Mouse (Mus musculus): ENCODE measurements around the gene Krt9.
"Not testable (repeated sequence)": the region's sequence is repeated elsewhere in the genome, so short reads cannot be mapped to it uniquely, and the experiment has no call there.

Krt9 gene

GRCm38 (mm10) chr11:100192992-100193391, at the start of gene Krt9:
Krt9 (minus strand) TSS chr11:100193246.
- no peak for DNase-seq (ENCODE audit: low spot score in 2 of 2)

DNA sequence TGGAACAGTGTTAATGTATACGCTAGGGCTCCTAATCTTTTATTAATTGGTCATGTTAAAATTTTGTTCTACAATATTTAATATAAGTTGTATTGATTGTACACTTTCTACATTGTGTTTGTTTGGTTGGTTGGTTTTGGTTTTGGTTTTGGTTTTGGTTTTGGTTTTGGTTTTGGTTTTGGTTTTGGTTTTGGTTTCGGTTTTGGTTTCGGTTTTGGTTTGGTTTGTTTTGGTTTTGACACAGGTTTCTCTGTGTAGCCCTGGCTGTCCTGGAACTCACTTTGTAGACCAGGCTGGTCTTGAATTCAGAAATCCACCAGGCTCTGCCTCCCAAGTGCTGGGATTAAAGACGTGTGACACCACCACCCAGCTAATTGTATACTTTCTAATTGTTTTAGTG, 47.2 kb upstream of the Krt9 start:
- not testable (repeated sequence) for DNase-seq (ENCODE audit: low spot score in 2 of 2)

- no peak for DNase-seq (ENCODE audit: low spot score in 2 of 2)
Observed at GRCm38 (mm10) chr11:100221741-100222140, 28.7 kb upstream of the Krt9 start.

DNA sequence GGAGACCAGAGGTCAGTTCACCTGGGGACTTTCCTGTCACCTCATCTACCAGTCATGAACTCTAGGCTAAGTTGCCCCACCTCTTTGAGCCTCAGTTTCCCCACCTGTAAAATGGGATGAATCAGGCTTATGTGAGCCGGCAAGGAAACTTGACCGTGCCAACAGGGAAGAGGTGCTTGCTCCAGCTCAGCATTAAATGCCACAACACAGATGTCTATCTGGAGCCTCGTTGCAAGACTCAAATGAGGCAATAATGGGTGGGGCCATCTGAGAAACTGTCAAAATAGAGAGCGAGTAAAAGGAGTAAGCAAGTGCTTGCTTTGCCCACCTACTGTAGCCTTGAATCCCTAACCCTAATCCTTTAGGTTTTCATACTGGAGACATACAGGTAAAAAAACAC, 26.3 kb upstream of the Krt9 start:
- no peak for DNase-seq (ENCODE audit: low spot score in 2 of 2)

- DNase-seq (ENCODE audit: low spot score in 2 of 2), result no peak
Observed at GRCm38 (mm10) chr11:100208542-100208941, 15.5 kb upstream of the Krt9 start.

GRCm38 (mm10) chr11:100207498-100207897, 14.5 kb upstream of the Krt9 start, which contains the start of gene Krt14:
Krt14 (minus strand) TSS chr11:100207548.
- no peak for DNase-seq (ENCODE audit: low spot score in 2 of 2)

GRCm38 (mm10) chr11:100203448-100203847, 10.4 kb upstream of the Krt9 start:
- no peak for DNase-seq (ENCODE audit: low spot score in 2 of 2)

DNA sequence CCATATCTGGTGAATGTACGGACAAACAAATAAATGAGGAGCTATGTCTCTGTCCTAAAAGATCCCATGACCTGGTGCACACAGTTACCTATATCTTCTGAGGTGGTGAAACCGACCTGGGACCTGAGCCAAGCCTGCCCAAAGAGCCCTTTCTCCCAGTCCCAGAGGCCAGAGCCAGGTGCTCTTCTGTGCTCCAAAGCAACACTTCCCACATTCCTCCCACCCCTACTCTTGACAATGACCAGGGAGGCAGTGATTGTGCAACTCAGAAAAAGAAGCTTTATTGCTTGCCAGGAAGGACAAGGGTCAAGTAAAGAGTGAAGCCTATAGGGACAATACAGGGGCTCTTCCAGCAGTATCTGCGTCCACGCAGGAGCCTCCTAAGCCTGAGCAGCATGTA, 9.9 kb upstream of the Krt9 start:
- no peak for DNase-seq (ENCODE audit: low spot score in 2 of 2)

DNA sequence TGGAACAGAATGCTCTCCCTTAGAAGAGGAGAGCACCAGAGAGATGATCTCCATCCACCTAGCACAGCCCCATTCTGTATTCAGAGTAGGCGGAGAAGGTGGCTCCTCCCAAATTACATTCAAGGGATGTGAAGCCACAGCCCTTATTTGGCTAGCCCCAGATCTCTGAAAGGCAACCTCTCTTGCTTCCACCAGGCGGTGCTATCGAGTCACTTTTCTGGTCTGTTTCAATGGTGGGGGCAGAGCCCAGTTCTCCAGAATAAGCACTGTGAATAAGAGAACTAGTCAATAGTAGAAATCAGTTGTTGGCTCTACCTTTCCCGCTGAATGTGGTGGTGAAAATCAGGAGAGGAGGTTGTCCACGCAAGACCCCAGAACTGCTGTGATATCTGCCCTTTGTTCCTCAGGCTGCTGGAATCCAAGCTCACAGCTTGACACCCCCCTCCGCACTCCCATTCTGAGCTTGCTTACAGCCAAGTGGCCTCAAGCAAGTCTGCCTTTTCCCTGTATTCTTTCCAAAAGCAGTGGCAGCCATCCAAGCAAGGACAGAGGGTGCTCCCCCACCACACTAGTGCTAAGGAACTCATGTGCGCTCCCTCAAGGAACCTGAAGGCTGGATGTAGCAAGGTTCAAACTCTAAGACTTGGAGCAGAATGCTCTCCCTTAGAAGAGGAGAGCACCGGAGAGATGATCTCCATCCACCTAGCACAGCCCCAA, 7.2 kb upstream of the Krt9 start:
- no peak for DNase-seq (ENCODE audit: low spot score in 2 of 2)

DNA sequence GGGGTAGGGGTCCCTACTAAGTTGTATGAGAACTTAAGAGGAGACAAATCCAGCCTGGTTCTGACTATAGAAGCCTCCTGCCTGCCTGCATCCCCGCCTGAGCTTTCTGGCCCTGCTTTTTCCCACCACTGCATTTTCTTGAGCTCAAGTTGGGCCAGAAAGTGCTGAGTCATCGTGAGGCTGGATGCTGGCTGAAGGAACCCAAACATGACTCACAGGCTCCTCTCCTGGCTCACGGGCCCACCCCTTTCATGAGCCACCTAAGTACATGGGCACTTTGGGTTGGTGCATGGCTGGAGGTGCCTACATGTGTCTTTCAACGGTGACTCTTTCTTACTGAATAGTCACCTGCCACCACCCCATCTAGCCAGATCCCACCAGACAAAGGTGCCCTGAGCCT, 5.6 kb upstream of the Krt9 start:
- no peak for DNase-seq (ENCODE audit: low spot score in 2 of 2)

DNA sequence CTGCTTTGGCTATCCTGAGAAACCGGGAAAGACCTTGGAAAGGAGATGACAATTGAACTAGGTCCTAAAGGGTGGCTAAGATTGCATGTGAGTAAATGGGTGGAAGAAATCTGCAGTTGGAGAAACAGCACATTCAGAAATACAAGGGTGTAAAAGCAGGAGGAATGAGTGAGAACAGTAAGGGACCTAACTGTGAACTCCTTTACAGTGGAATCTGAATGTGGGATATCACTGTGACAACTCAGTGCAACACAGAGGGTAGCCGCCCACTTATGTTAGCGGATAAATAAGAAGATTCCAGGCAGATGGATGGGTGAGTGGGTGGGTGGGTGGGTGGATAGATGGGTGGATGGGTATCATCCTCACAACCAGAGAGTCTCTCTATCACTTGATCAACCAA, 1.2 kb downstream of the Krt9 start:
- DNase-seq (ENCODE audit: low spot score in 2 of 2), result no peak

GRCm38 (mm10) chr11:100186736-100187135, 6.3 kb downstream of the Krt9 start:
- no peak for DNase-seq (ENCODE audit: low spot score in 2 of 2)

GRCm38 (mm10) chr11:100181725-100182124, 11.3 kb downstream of the Krt9 start:
- no peak for DNase-seq (ENCODE audit: low spot score in 2 of 2)

GRCm38 (mm10) chr11:100179260-100179659, 13.8 kb downstream of the Krt9 start:
- no peak for DNase-seq (ENCODE audit: low spot score in 2 of 2)

- no peak for DNase-seq (ENCODE audit: low spot score in 2 of 2)
Observed at GRCm38 (mm10) chr11:100178307-100178706, 14.7 kb downstream of the Krt9 start.

DNA sequence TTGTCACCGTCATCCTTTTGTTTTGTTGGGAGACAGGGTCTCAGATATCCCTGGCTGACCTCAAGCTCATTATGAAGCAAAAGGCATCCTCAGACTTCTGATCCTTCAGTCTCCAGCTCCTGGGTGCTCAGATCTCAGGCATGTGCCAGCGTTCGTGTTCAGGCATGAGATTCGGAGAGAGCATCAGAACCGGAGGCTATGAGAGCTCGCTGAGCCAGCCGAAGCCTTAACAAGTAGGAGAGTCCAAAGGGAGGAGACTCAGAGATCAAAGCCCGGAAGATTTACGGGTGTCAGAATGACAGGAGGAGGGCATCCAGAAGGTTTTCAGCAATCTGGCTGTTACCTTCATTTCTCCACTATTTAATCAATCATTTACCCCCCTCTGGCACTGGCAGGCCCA, 16.3 kb downstream of the Krt9 start:
- DNase-seq (ENCODE audit: low spot score in 2 of 2), result no peak

GRCm38 (mm10) chr11:100168765-100169762, 24.0 kb downstream of the Krt9 start:
- peak; percentile 15 to 27 for DNase-seq (ENCODE audit: low spot score in 2 of 2)

DNA sequence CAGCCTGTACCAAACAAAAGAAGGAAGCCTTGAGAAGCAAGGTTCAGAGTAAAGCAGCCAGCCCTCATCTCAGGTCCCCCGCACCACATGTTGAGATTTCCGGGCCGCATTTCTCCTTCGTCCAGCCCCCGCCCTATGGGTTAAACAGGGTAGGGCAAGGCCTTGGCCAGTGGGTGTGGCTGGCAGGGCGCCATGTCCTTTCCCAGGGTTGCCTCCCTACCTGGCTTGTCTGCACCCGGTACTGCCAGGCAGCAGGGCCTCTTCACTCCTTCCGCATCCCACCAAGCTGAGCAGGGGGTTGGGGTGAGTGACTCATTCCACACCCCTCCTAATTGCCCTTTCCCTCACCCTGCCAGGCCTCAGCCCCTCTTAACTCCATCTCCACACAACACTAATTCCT, 25.0 kb downstream of the Krt9 start:
- no peak for DNase-seq (ENCODE audit: low spot score in 2 of 2)

GRCm38 (mm10) chr11:100164392-100164791, 28.7 kb downstream of the Krt9 start:
- DNase-seq (ENCODE audit: low spot score in 2 of 2), result no peak

GRCm38 (mm10) chr11:100157908-100158477, 35.1 kb downstream of the Krt9 start:
- no peak for DNase-seq (ENCODE audit: low spot score in 2 of 2)

GRCm38 (mm10) chr11:100157331-100157730, 35.7 kb downstream of the Krt9 start:
- no peak for DNase-seq (ENCODE audit: low spot score in 2 of 2)

DNA sequence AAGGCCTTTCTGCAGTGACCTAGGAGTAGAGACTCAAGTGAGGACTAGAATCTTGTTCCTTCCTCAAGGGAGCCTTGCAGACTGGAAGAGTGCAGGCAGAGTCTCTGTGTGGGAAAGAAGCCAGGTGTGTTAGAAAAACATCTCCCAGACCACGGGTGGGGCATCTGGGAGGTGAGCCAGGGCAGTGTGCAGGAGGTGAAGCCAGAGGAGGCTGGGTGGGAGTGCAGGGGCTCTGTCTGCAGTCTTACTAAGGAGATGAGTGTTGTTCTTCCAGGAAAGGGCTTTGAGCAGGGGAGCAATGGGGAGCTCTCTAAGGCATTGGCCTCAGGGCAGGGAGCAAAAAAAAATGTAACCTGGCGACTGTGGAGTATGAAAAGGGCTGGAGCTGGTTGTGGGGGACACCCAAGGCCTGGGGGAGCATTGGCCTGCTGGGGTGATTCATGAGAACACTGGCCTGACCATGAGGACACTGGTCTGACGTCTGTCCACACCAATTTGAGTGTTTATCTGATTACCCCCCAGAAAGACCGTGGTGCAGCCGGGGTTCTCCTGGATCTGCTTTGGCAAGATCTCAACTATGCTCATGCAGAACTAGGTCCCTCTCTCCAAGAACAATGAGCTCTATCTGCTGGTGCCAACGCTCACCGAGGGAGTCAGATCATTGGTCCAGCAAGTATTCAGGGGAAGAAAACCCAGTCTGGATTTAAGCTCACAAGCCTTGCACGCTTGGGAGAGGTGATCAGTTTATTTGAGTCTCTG, 37.4 kb downstream of the Krt9 start:
- no peak for DNase-seq (ENCODE audit: low spot score in 2 of 2)
